Mouse (Mus musculus): ENCODE results near the gene Astn2.

DNA sequence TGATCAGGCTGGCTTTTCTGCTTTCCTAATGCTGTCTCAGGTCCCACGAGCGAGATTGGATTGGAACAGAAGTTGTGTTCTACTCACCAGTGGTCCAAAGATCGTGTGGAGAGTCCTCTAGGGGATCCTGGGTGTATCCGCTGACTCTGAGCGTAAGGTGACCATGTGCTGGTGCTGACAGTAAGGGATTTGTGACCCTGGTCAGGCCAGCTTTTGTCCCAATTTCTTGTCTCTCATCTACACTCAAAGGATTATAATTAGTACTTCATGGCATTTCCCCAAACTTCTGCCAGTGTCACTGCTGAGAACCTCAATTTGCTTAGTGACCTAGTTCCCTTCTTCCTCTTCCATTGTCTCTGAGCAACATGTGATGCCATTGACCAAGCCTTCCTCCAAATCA, 710.4 kb downstream of the Astn2 start:
- no peak for TF ChIP-seq USF1 (IDR thresholded peaks at IDR 0.05; ENCODE audit: low read depth)
- no peak for TF ChIP-seq POLR2A (IDR thresholded peaks at IDR 0.05; ENCODE audit: insufficient read length, low read depth)
- TF ChIP-seq TCF12 (IDR thresholded peaks at IDR 0.05; ENCODE audit: insufficient read depth, poor library complexity, severe bottlenecking): no peak
- TF ChIP-seq MYOG (IDR thresholded peaks at IDR 0.05; ENCODE audit: control insufficient read depth in 1 of 3, insufficient read depth in 1 of 3, insufficient read length in 2 of 3, low read depth in 2 of 3): no peak
- TF ChIP-seq MAX (IDR thresholded peaks at IDR 0.05; ENCODE audit: low read depth): no peak
- TF ChIP-seq E2F4 (IDR thresholded peaks at IDR 0.05; ENCODE audit: insufficient read depth): no peak
- no peak for TF ChIP-seq SRF (IDR thresholded peaks at IDR 0.05; ENCODE audit: control insufficient read depth, insufficient read length, low read depth)
- no peak for TF ChIP-seq REST (IDR thresholded peaks at IDR 0.05; ENCODE audit: insufficient read depth, insufficient read length)
- TF ChIP-seq POLR2AphosphoS2 (IDR thresholded peaks at IDR 0.05; ENCODE audit: insufficient read length, low read depth): no peak
- TF ChIP-seq MYOD1 (IDR thresholded peaks at IDR 0.05; ENCODE audit: control insufficient read depth in 1 of 3, insufficient read length in 2 of 3, low read depth in 2 of 3): no peak

All from myocyte (in vitro differentiated cells).